Mouse (Mus musculus) liver, embryonic 14.5 days (tissue): Measurements from ENCODE around the gene Rrbp1. TPM values are rescaled to one million over a fixed set of nuclear protein-coding genes. Genes with fewer than 3 reads are reported as not detected.

Source experiments
- ATAC-seq: fragments of 200-750 bp; cut with Nextera tagmentation; 2 replicates; pipeline ENCODE4 v1.8.0; 2017; ENCODE audit warnings: moderate number of reproducible peaks, mild to moderate bottlenecking, moderate library complexity; ENCODE audit not compliant: insufficient read depth
- DNase-seq, 3 experiments: peaks; one replicate each; pipeline ENCODE4 v3.0.0-alpha.2; 2012 to 2013; ENCODE audit warnings: low read depth in 3 of 3, low spot score in 3 of 3
- H3K27ac ChIP-seq: fragments of 300-500 bp; sonication (generic); 2 replicates; pipeline ENCODE4 v1.5.1; 2014; ENCODE audit warnings: moderate library complexity, mild to moderate bottlenecking, control low read depth, inconsistent platforms
- H3K27me3 ChIP-seq: fragments of 300-500 bp; sonication (generic); 2 replicates; pipeline ENCODE4 v1.6.1; 2014; ENCODE audit warnings: mild to moderate bottlenecking, low read length, moderate library complexity; ENCODE audit not compliant: control insufficient read depth, insufficient read depth
- H3K36me3 ChIP-seq: fragments of 300-500 bp; sonication (generic); replicated peaks from 2 replicates; pipeline ENCODE4 v1.6.1; 2014; ENCODE audit warnings: low read depth; ENCODE audit not compliant: control insufficient read depth, insufficient read depth
- H3K4me1 ChIP-seq, 2 experiments: fragments of 200-500 bp in 1 of 2; fragments of 300-500 bp in 1 of 2; sonication (generic) in 1 of 2; replicated peaks; 2 replicates each; pipeline ENCODE4 v1.6.1; 2012 to 2014; ENCODE audit warnings: antibody characterized with exemption in 1 of 2, inconsistent platforms in 1 of 2, low read length in 1 of 2; ENCODE audit not compliant: control insufficient read depth in 2 of 2, insufficient read depth in 2 of 2
- H3K4me2 ChIP-seq: fragments of 300-500 bp; sonication (generic); 2 replicates; pipeline ENCODE4 v1.6.1; 2014; ENCODE audit warnings: low read depth, mild to moderate bottlenecking, control low read depth, moderate library complexity
- H3K4me3 ChIP-seq, 2 experiments: fragments of 200-500 bp in 1 of 2; fragments of 300-500 bp in 1 of 2; sonication (generic) in 1 of 2; 2 replicates each; pipeline ENCODE4 v1.5.1; 2012 to 2014; ENCODE audit warnings: low read depth in 2 of 2, low read length in 2 of 2, mild to moderate bottlenecking in 2 of 2, control low read depth in 1 of 2, inconsistent platforms in 1 of 2, moderate library complexity in 1 of 2; ENCODE audit not compliant: insufficient read depth in 1 of 2
- H3K9ac ChIP-seq: fragments of 300-500 bp; sonication (generic); replicated peaks from 2 replicates; pipeline ENCODE4 v1.6.1; 2014; ENCODE audit warnings: mild to moderate bottlenecking, control low read depth, moderate library complexity
- H3K9me3 ChIP-seq: fragments of 300-500 bp; sonication (generic); 2 replicates; pipeline ENCODE4 v1.6.1; 2016; ENCODE audit warnings: low read length, mixed read lengths; ENCODE audit not compliant: control insufficient read depth
- CTCF ChIP-seq: IDR thresholded peaks from 2 replicates; pipeline ENCODE4 v1.5.1; 2016; ENCODE audit warnings: antibody characterized with exemption, low read depth, control low read depth
- EP300 ChIP-seq: IDR thresholded peaks from 2 replicates; pipeline ENCODE4 v1.6.1; 2016; ENCODE audit warnings: antibody characterized with exemption, low read depth
- WGBS: fragments of 180-500 bp; shearing (Covaris S2); extraction: QIAGEN DNeasy Blood & Tissue Kit; methylation state at CpG from one replicate; pipeline ENCODE4 v1.1.7; 2014; ENCODE audit not compliant: insufficient replicate concordance; 5-methylcytosine and 5-hydroxymethylcytosine counted together
- polyA plus RNA-seq, 2 experiments: library from polyadenylated mRNA; depleted of rRNA in 1 of 2; stranded (reverse) in 1 of 2; unstranded in 1 of 2; fragments of >200 nt; fragmentation: Nextera tagmentation in 1 of 2; extraction: Ambion mirVana in 1 of 2; gene quantifications; 2 replicates each; pipeline versions ENCODE4 v1.2.1 to v1.2.3; 2012 to 2014

Rrbp1 gene
- polyA plus RNA-seq, 2 experiments, result 39.6 to 83.7 TPM

- TF ChIP-seq CTCF (no peak), EP300 (no peak)
- Histone ChIP-seq H3K9ac (no peak overlapping the region), H3K4me1 (no peaks in the 10 kb centered on the region), H3K36me3 (peaks cover 42% of the 10 kb centered on the region), H3K9me3 (no peaks in the 10 kb centered on the region), H3K27ac (no peak overlapping the region), H3K4me2 (no peak overlapping the region), H3K27me3 (no peaks in the 10 kb centered on the region), H3K4me3 (no peak overlapping the region)
- DNase-seq (no peak), ATAC-seq (no peak)
- WGBS, result 83% methylated on average over 1 of the region's 1 CpGs
These were observed 47.7 kb downstream of the Rrbp1 start for GRCm38 (mm10) chr2:143963318-143963717.

DNA sequence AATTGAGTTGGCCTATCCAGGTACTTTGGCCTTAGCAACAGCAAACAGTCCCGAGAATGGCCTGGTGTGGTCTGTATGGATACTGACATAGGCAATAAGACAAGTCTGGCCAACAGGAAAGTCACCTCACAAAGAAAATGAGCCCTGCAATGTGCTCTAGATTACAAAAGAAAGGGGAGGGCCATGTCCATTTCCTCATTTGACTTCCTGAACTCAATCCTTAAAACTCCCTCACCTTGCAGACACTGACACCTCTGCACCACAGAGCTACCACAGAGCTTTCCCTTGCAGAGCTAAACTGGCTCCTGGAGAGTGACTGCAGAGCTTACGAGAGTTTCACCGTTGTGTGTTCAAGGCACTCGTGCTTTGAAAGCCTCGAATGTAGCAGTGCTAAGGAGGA lies 48.9 kb downstream of the Rrbp1 start:
- 70% methylated on average over 5 of the region's 5 CpGs for WGBS
- DNase-seq (no peak), ATAC-seq (no peak)
- Histone ChIP-seq H3K27ac (no peak overlapping the region), H3K4me3 (no peak overlapping the region), H3K4me1 (no peaks in the 10 kb centered on the region), H3K9me3 (no peaks in the 10 kb centered on the region), H3K27me3 (no peaks in the 10 kb centered on the region), H3K36me3 (peaks cover 37% of the 10 kb centered on the region), H3K4me2 (no peak overlapping the region), H3K9ac (no peak overlapping the region)
- TF ChIP-seq CTCF, result no peak
- TF ChIP-seq EP300, result no peak

- Histone ChIP-seq H3K36me3 (peaks cover 25% of the 10 kb centered on the region), H3K4me2 (no peak overlapping the region), H3K9ac (no peak overlapping the region), H3K4me1 (no peaks in the 10 kb centered on the region), H3K27me3 (no peaks in the 10 kb centered on the region), H3K9me3 (no peaks in the 10 kb centered on the region), H3K27ac (no peak overlapping the region), H3K4me3 (no peak overlapping the region)
- WGBS, result 79% methylated on average over 4 of the region's 4 CpGs
- TF ChIP-seq CTCF, result no peak
- no peak for TF ChIP-seq EP300
- no peak for ATAC-seq
- DNase-seq, result no peak
These were observed 55.3 kb downstream of the Rrbp1 start for GRCm38 (mm10) chr2:143955746-143956145.

GRCm38 (mm10) chr2:143955004-143955403 lies 56.1 kb downstream of the Rrbp1 start:
- TF ChIP-seq CTCF (no peak), EP300 (no peak)
- Histone ChIP-seq H3K4me2 (no peak overlapping the region), H3K27ac (no peak overlapping the region), H3K4me3 (no peak overlapping the region), H3K36me3 (peaks cover 26% of the 10 kb centered on the region), H3K9me3 (no peaks in the 10 kb centered on the region), H3K4me1 (no peaks in the 10 kb centered on the region), H3K27me3 (no peaks in the 10 kb centered on the region), H3K9ac (no peak overlapping the region)
- WGBS, result 76% methylated on average over 4 of the region's 4 CpGs
- ATAC-seq (no peak), DNase-seq (no peak)

DNA sequence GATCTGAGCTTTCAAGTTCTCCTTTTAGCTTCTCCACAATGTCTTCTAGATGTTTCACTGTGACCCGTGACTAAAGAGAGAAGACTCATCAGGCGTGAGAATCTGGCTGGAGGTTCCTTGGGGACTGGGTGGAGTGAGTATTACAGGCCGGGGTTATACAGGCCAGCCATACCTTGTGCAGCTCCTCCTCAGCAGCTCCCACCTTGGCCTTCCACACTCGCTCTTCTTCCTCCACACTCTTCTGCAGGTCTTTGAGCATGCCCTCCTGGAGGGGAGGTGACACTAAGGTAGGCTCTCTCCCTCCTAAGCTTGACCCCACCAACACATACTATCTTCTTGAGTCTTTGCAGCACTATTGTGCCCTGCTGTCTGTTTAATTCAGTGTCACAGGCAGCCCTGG lies 57.1 kb downstream of the Rrbp1 start:
- 61% methylated on average over 4 of the region's 4 CpGs for WGBS
- Histone ChIP-seq H3K36me3 (peaks cover 33% of the 10 kb centered on the region), H3K27me3 (no peaks in the 10 kb centered on the region), H3K4me3 (no peak overlapping the region), H3K9ac (no peak overlapping the region), H3K4me1 (no peaks in the 10 kb centered on the region), H3K9me3 (no peaks in the 10 kb centered on the region), H3K4me2 (no peak overlapping the region), H3K27ac (no peak overlapping the region)
- TF ChIP-seq EP300 (no peak), CTCF (no peak)
- no peak for ATAC-seq
- DNase-seq, result no peak
